Mouse (Mus musculus) monocyte, adult 59 days (primary cell): ENCODE results near the gene Usp43. TPM values are rescaled to one million over a fixed set of nuclear protein-coding genes. Genes with fewer than 3 reads are reported as not detected.

Source experiments
- total RNA-seq, 2 experiments: library from RNA; stranded (reverse); gene quantifications; one replicate each; pipeline ENCODE4 v1.2.4; 2023

The Usp43 gene
- not detected for total RNA-seq

GRCm38 (mm10) chr11:67921827-67922754 is at the start of gene Usp43:
Gene Usp43 (minus strand): TSS chr11:67922153.

GRCm38 (mm10) chr11:67965905-67966878 is 44.2 kb upstream of the Usp43 start, which contains the start of gene Stx8:
Gene Stx8 (plus strand): TSS chr11:67966193.

DNA sequence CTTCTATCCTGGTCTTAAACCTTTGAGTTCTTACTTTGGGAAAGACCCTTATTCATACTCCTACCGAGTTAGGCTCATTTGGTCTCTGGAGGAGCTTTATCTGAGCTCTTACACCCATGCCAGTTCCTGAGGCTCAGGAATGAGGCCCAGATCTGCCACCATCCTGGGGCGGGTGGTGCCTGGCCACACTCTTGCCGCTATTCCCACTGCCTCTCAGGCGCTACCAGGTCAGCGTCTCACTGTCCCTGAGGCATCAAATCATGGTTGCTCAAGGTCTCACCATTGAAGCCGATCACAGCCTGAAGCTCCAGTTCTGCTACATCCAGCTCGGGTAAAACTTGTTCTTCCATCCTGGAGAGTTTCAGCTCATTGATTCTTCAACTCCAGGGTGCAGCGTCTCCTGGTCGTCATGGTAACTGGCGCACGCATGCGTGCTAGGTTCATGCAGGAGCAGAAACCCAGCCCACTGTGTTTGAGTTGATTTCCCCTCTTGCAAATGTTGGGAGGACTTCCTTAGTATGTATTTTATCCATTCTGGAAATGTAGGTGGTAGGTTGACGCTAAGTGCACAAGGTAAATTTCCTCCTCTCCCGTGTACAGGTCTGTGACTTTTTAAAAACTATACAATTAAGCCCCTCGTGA is 43.4 kb upstream of the Usp43 start, which contains the start of gene Cfap52:
Gene Cfap52 (minus strand): TSS at position 410 of the 642 bp plus-strand sequence.

Other genes starting within 250 kb of the Usp43 start
- 1 to 10 TPM in 1 of 2 experiments, not detected in 1; 2.1 TPM for gene Rcvrn, start 226.8 kb downstream of the Usp43 start, total RNA-seq
- not detected for gene Glp2r, start 151.0 kb downstream of the Usp43 start, total RNA-seq
- gene Gsg1l2, start 147.5 kb downstream of the Usp43 start, total RNA-seq = not detected
- gene Dhrs7c, start 124.0 kb downstream of the Usp43 start, total RNA-seq = not detected
- not detected for gene Cfap52, start 43.5 kb upstream of the Usp43 start, total RNA-seq
- gene Stx8, start 44.0 kb upstream of the Usp43 start, total RNA-seq = 10 to 100 TPM; 34.6 to 36.3 TPM